Mouse (Mus musculus) liver, adult 2 months (tissue): ENCODE results near the gene Rasa3.

Experiments used
- CTCF ChIP-seq: fragments of 200-500 bp; IDR thresholded peaks from 2 replicates; pipeline ENCODE4 v1.5.1; 2011; ENCODE audit warnings: low read depth, low read length, control low read depth
- POLR2A ChIP-seq: fragments of 200-500 bp; IDR thresholded peaks from 2 replicates; pipeline ENCODE4 v1.6.1; 2011; ENCODE audit warnings: low read length, control low read depth; ENCODE audit not compliant: insufficient read depth; ENCODE audit errors: extremely low read depth

GRCm38 (mm10) chr8:13687101-13687717 is 9.8 kb upstream of the Rasa3 start:
- no peak for TF ChIP-seq POLR2A
- TF ChIP-seq CTCF, result no peak
